Mouse (Mus musculus) small intestine, adult 2 months (tissue): Measurements from ENCODE around the gene Shroom3. TPM values are rescaled to one million over a fixed set of nuclear protein-coding genes. Genes with fewer than 3 reads are reported as not detected.
"Not testable (repeated sequence)": the region's sequence is repeated elsewhere in the genome, so short reads cannot be mapped to it uniquely, and the experiment has no call there.

Experiments used
- H3K27ac ChIP-seq: fragments of 200-500 bp; 2 replicates; pipeline ENCODE4 v1.5.1; 2012; ENCODE audit warnings: low read depth, low read length, control low read depth, inconsistent platforms; ENCODE audit not compliant: insufficient read depth
- H3K27me3 ChIP-seq: fragments of 200-500 bp; 2 replicates; pipeline ENCODE4 v1.6.1; 2012; ENCODE audit warnings: mild to moderate bottlenecking, moderate library complexity, low read length, inconsistent platforms; ENCODE audit not compliant: control insufficient read depth, insufficient read depth
- H3K36me3 ChIP-seq: fragments of 200-500 bp; 2 replicates; pipeline ENCODE4 v1.6.1; 2012; ENCODE audit warnings: mild to moderate bottlenecking, low read length, control low read depth, inconsistent platforms; ENCODE audit not compliant: control insufficient read depth, insufficient read depth
- H3K4me1 ChIP-seq: fragments of 200-500 bp; 2 replicates; pipeline ENCODE4 v1.6.1; 2012; ENCODE audit warnings: low read length, inconsistent platforms, mixed read lengths; ENCODE audit not compliant: control insufficient read depth, insufficient read depth, insufficient read length
- H3K4me3 ChIP-seq: fragments of 200-500 bp; 2 replicates; pipeline ENCODE4 v1.5.1; 2012; ENCODE audit warnings: low read depth, mild to moderate bottlenecking, control low read depth, inconsistent platforms, low read length, moderate library complexity
- CTCF ChIP-seq: fragments of 200-500 bp; IDR thresholded peaks from 2 replicates; pipeline ENCODE4 v1.5.1; 2012; ENCODE audit warnings: low read depth, mild to moderate bottlenecking, control low read depth, inconsistent platforms, low read length, moderate library complexity, mixed read lengths; ENCODE audit not compliant: insufficient replicate concordance, insufficient read length; ENCODE audit errors: extremely low read depth
- POLR2A ChIP-seq: fragments of 200-500 bp; IDR thresholded peaks from 2 replicates; pipeline ENCODE4 v1.6.1; 2012; ENCODE audit warnings: low read depth, mild to moderate bottlenecking, control low read depth, inconsistent platforms, low read length, moderate library complexity
- WGBS: fragments of 180-500 bp; shearing (Covaris S2); methylation state at CpG from one replicate; pipeline ENCODE4 v1.1.7; 2018; 5-methylcytosine and 5-hydroxymethylcytosine counted together
- polyA plus RNA-seq: library from polyadenylated mRNA; depleted of rRNA; stranded (reverse); fragments of >200 nt; gene quantifications from 2 replicates; pipeline ENCODE4 v1.2.3, GENCODE M21; 2012

Gene Shroom3
- polyA plus RNA-seq, 1 experiment: 111 TPM

- H3K36me3 ChIP-seq: peaks cover 16% of the 10 kb centered on the region
- no peak overlapping the region for H3K4me3 ChIP-seq
- WGBS: 25% methylated on average over 3 of the region's 3 CpGs
- no peak for TF ChIP-seq CTCF
- H3K27ac ChIP-seq: peak overlapping the region; percentile 92
- H3K4me1 ChIP-seq: peaks cover 56% of the 10 kb centered on the region
- no peaks in the 10 kb centered on the region for H3K27me3 ChIP-seq
These were observed 227.6 kb downstream of the Shroom3 start for GRCm38 (mm10) chr5:92910838-92911237.

DNA sequence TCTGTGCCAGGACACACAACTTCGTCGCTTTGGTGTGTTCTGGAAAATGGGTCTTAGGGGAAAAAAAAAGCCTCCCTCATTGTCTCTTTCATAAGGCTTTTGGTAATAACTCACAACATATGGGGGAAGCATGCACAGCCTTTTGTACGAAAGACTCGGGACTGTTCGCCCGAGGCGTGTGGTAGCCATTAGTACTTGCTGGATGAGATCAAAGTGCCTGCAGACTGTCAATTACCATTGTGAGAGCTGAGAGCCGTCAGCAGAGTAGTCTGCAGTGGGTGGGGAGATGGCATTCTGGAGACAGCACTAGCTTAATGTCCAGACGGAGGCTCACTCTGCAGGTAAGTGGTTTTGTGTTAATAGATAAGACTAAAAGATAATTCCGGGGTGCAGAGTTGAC lies 232.2 kb downstream of the Shroom3 start:
- H3K27ac ChIP-seq: peak overlapping the region; percentile 58
- peaks cover 19% of the 10 kb centered on the region for H3K36me3 ChIP-seq
- 37% methylated on average over 10 of the region's 10 CpGs for WGBS
- peaks cover 51% of the 10 kb centered on the region for H3K4me1 ChIP-seq
- H3K27me3 ChIP-seq: no peaks in the 10 kb centered on the region
- TF ChIP-seq CTCF (no peak), POLR2A (no peak)
- no peak overlapping the region for H3K4me3 ChIP-seq

DNA sequence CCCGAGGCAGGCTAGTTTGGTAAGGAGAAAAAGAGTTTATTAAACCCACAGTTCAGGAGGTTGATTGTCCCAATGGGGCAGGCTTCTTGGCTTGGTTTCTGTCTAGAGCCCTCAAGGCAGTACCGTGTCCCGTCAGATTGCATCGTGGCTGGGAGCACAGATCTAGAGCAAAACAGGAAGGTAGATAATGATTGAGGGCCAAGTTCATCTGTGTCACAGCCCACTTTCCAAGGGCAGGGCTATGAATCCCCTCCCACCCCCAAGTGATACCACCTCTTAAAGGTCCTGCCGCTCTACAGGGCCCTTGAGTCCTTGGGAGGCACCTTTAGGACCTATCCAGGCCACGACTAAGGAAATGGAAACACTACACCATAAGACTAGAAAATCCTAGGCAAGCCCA lies 234.5 kb downstream of the Shroom3 start:
- TF ChIP-seq POLR2A: no peak
- Histone ChIP-seq H3K36me3 (peaks cover 26% of the 10 kb centered on the region), H3K27me3 (no peaks in the 10 kb centered on the region), H3K4me3 (no peak overlapping the region), H3K27ac (peak overlapping the region; percentile 69), H3K4me1 (peaks cover 42% of the 10 kb centered on the region)
- 26% methylated on average over 6 of the region's 6 CpGs for WGBS

GRCm38 (mm10) chr5:92918170-92918569 lies 234.9 kb downstream of the Shroom3 start:
- Histone ChIP-seq H3K4me1 (peaks cover 41% of the 10 kb centered on the region), H3K4me3 (peak overlapping the region; percentile 32), H3K27ac (peak overlapping the region; percentile 69), H3K36me3 (peaks cover 26% of the 10 kb centered on the region), H3K27me3 (no peaks in the 10 kb centered on the region)
- TF ChIP-seq POLR2A: no peak
- no peak for TF ChIP-seq CTCF
- WGBS: 30% methylated on average over 10 of the region's 10 CpGs

DNA sequence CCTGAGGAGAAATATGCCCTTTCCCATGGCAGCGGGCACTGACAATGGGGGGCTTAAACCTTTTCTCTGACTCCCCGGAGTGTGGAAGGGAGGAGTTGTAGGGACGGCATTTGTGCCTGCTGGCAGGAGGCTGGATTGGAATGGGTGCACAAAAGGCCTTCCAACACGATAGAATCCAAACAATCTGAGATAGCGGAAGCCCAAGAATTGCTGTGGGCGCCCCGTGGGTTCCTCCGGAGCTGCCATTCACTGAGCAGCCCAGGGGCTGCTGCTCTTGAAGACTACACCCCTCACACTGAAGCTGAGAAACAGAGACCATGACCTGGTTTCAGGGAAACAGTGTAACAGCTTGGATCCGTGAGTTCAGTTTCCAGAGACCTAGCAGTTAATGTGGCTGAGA lies 235.6 kb downstream of the Shroom3 start:
- Histone ChIP-seq H3K36me3 (peaks cover 28% of the 10 kb centered on the region), H3K27ac (peak overlapping the region; percentile 69), H3K4me3 (peak overlapping the region; percentile 16), H3K27me3 (no peaks in the 10 kb centered on the region), H3K4me1 (peaks cover 34% of the 10 kb centered on the region)
- 20% methylated on average over 9 of the region's 9 CpGs for WGBS
- no peak for TF ChIP-seq POLR2A
- peak; percentile 9; the same call in 1 of the 2 replicates for TF ChIP-seq CTCF

DNA sequence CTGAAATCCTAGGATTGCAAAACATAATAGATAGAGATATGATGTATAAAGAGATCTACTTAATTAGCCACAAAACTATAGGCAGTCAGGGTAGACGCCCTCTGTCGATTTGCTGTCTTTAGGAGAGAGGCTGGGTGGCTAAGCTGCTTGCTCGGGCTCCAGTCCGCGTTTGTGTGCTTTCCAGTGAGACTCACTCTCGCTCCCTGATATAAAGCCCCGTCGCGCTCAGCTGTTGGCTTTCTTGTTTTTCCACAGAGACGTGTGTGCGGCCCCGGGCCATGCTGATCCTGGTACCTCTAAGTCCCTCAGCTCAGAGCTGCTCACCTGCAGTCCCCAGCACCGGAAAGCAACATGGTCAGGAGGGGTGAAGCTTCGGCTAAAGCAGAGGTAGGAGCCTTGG lies 236.2 kb downstream of the Shroom3 start:
- WGBS: 31% methylated on average over 14 of the region's 14 CpGs
- no peak for TF ChIP-seq CTCF
- TF ChIP-seq POLR2A: no peak
- Histone ChIP-seq H3K27me3 (no peaks in the 10 kb centered on the region), H3K36me3 (peaks cover 28% of the 10 kb centered on the region), H3K27ac (peak overlapping the region; percentile 69), H3K4me3 (no peak overlapping the region), H3K4me1 (peaks cover 29% of the 10 kb centered on the region)

DNA sequence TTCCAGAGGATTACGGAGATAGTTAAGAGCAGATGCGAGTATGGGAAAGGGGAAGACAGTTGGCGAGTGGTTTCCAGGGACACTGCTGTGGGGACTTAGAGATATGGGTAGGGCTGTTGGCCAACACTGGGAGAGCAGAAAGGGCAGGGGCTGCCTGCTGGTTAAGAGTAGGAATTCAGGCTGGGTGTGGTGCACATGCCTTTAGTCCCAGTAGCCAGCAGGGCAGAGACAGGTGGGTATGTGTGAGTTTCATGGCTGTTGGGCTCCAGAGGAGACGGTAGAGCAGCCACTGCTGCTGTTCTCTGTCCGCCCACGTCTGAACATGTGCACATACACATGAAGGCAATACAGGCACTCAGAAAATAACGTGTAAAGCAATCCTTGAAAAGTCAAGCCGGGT lies 237.7 kb downstream of the Shroom3 start:
- WGBS: 74% methylated on average over 8 of the region's 8 CpGs

GRCm38 (mm10) chr5:92921728-92922127 lies 238.5 kb downstream of the Shroom3 start:
- Histone ChIP-seq H3K4me3 (no peak overlapping the region), H3K4me1 (peaks cover 19% of the 10 kb centered on the region), H3K27me3 (no peaks in the 10 kb centered on the region), H3K27ac (no peak overlapping the region), H3K36me3 (peaks cover 34% of the 10 kb centered on the region)
- WGBS: 75% methylated on average over 8 of the region's 8 CpGs
- TF ChIP-seq CTCF: peak; percentile 57; the same call in 1 of the 2 replicates
- no peak for TF ChIP-seq POLR2A

More for the DNA sequence above, 237.7 kb downstream of the Shroom3 start:
- H3K27me3 ChIP-seq: no peaks in the 10 kb centered on the region
- H3K4me1 ChIP-seq: peaks cover 21% of the 10 kb centered on the region
- TF ChIP-seq CTCF (no peak), POLR2A (no peak)
- no peak overlapping the region for H3K27ac ChIP-seq
- peaks cover 28% of the 10 kb centered on the region for H3K36me3 ChIP-seq
- H3K4me3 ChIP-seq: no peak overlapping the region

- not testable (repeated sequence) for H3K27me3 ChIP-seq, H3K27ac ChIP-seq, H3K4me3 ChIP-seq
- WGBS: 90% methylated on average over 5 of the region's 5 CpGs
- Histone ChIP-seq H3K4me1 (peaks cover 19% of the 10 kb centered on the region), H3K36me3 (peaks cover 44% of the 10 kb centered on the region)
These were observed 239.7 kb downstream of the Shroom3 start for GRCm38 (mm10) chr5:92922981-92923380.
